Mouse (Mus musculus): ENCODE measurements around the gene P3h2. TPM values are rescaled to one million over a fixed set of nuclear protein-coding genes. Genes with fewer than 3 reads are reported as not detected.

Gene P3h2
- polyA plus RNA-seq, 1 experiment from 2014 or later = 2.3 TPM

GRCm38 (mm10) chr16:26078923-26079351 is 26.6 kb downstream of the P3h2 start:
- no peak for TF ChIP-seq CTCF (IDR thresholded peaks at IDR 0.05; ENCODE audit: low read depth)
- TF ChIP-seq EP300 (optimal IDR thresholded peaks at IDR 0.05) = no peak
- 0 out of 2 replicates have a peak overlapping the region, but pooled peaks have one; percentile 24 for H3K27ac ChIP-seq (replicated peaks)
- ATAC-seq (ENCODE audit: low FRiP score, low TSS enrichment) = no peak

GRCm38 (mm10) chr16:26078100-26078422 is 27.5 kb downstream of the P3h2 start:
- Histone ChIP-seq H3K9ac (ENCODE audit: low read length) (no peak overlapping the region), H3K27me3 (ENCODE audit: control insufficient read depth, insufficient read depth, low read length) (no peaks in the 10 kb centered on the region), H3K4me1 (replicated peaks; ENCODE audit: control insufficient read depth, insufficient read depth) (peaks cover 4% of the 10 kb centered on the region; the same call in 1 of the 2 replicates), H3K36me3 (ENCODE audit: control insufficient read depth, insufficient read depth, low read length) (no peaks in the 10 kb centered on the region), H3K9me3 (ENCODE audit: control insufficient read depth, low read length) (no peaks in the 10 kb centered on the region), H3K4me2 (replicated peaks; ENCODE audit: low read depth) (no peak overlapping the region), H3K27ac (replicated peaks) (no peak overlapping the region), H3K4me3 (ENCODE audit: low read depth, low read length) (no peak overlapping the region)
- TF ChIP-seq EP300 (optimal IDR thresholded peaks at IDR 0.05) (no peak), CTCF (IDR thresholded peaks at IDR 0.05; ENCODE audit: low read depth) (no peak)
- ATAC-seq (ENCODE audit: low FRiP score, low TSS enrichment) (0 out of 2 replicates have a peak, but pooled peaks have one; percentile 26), DNase-seq (ENCODE audit: low spot score) (no peak)
- WGBS = 37% methylated on average over 2 of the region's 2 CpGs

More at GRCm38 (mm10) chr16:26078923-26079351, 26.6 kb downstream of the P3h2 start:
- no peak overlapping the region for H3K4me3 ChIP-seq (ENCODE audit: low read depth, low read length)
- no peak overlapping the region for H3K9ac ChIP-seq (ENCODE audit: low read length)
- 28% methylated on average over 7 of the region's 7 CpGs for WGBS
- no peaks in the 10 kb centered on the region for H3K36me3 ChIP-seq (ENCODE audit: control insufficient read depth, insufficient read depth, low read length)
- no peak for DNase-seq (ENCODE audit: low spot score)
- no peaks in the 10 kb centered on the region for H3K9me3 ChIP-seq (ENCODE audit: control insufficient read depth, low read length)
- peaks cover 4% of the 10 kb centered on the region; the same call in 1 of the 2 replicates for H3K4me1 ChIP-seq (replicated peaks; ENCODE audit: control insufficient read depth, insufficient read depth)
- H3K4me2 ChIP-seq (replicated peaks; ENCODE audit: low read depth) = no peak overlapping the region
- H3K27me3 ChIP-seq (ENCODE audit: control insufficient read depth, insufficient read depth, low read length) = no peaks in the 10 kb centered on the region

GRCm38 (mm10) chr16:26077246-26078099 is 28.1 kb downstream of the P3h2 start:
- 68% methylated on average over 10 of the region's 10 CpGs for WGBS
- Histone ChIP-seq H3K9me3 (ENCODE audit: control insufficient read depth, low read length) (no peaks in the 10 kb centered on the region), H3K36me3 (ENCODE audit: control insufficient read depth, insufficient read depth, low read length) (no peaks in the 10 kb centered on the region), H3K4me2 (replicated peaks; ENCODE audit: low read depth) (no peak overlapping the region), H3K4me1 (replicated peaks; ENCODE audit: control insufficient read depth, insufficient read depth) (peaks cover 4% of the 10 kb centered on the region; the same call in 1 of the 2 replicates), H3K9ac (ENCODE audit: low read length) (no peak overlapping the region), H3K4me3 (ENCODE audit: low read depth, low read length) (no peak overlapping the region), H3K27ac (replicated peaks) (no peak overlapping the region), H3K27me3 (ENCODE audit: control insufficient read depth, insufficient read depth, low read length) (no peaks in the 10 kb centered on the region)
- peak; percentile 42; the same call in 1 of the 2 replicates for ATAC-seq (ENCODE audit: low FRiP score, low TSS enrichment)
- TF ChIP-seq CTCF (IDR thresholded peaks at IDR 0.05; ENCODE audit: low read depth) = no peak
- TF ChIP-seq EP300 (optimal IDR thresholded peaks at IDR 0.05) = no peak
- DNase-seq (ENCODE audit: low spot score) = no peak

GRCm38 (mm10) chr16:26075063-26075462 is 30.5 kb downstream of the P3h2 start:
- Histone ChIP-seq H3K4me3 (ENCODE audit: low read depth, low read length) (no peak overlapping the region), H3K9me3 (ENCODE audit: control insufficient read depth, low read length) (no peaks in the 10 kb centered on the region), H3K27ac (replicated peaks) (no peak overlapping the region), H3K9ac (ENCODE audit: low read length) (no peak overlapping the region), H3K4me2 (replicated peaks; ENCODE audit: low read depth) (no peak overlapping the region), H3K27me3 (ENCODE audit: control insufficient read depth, insufficient read depth, low read length) (no peaks in the 10 kb centered on the region), H3K36me3 (ENCODE audit: control insufficient read depth, insufficient read depth, low read length) (no peaks in the 10 kb centered on the region), H3K4me1 (replicated peaks; ENCODE audit: control insufficient read depth, insufficient read depth) (peaks cover 4% of the 10 kb centered on the region; the same call in 1 of the 2 replicates)
- DNase-seq (ENCODE audit: low spot score) (no peak), ATAC-seq (ENCODE audit: low FRiP score, low TSS enrichment) (no peak)
- TF ChIP-seq EP300 (optimal IDR thresholded peaks at IDR 0.05) (no peak), CTCF (IDR thresholded peaks at IDR 0.05; ENCODE audit: low read depth) (no peak)

GRCm38 (mm10) chr16:26070376-26070775 is 35.2 kb downstream of the P3h2 start:
- H3K4me3 ChIP-seq (ENCODE audit: low read depth, low read length) = no peak overlapping the region
- H3K4me1 ChIP-seq (replicated peaks; ENCODE audit: control insufficient read depth, insufficient read depth) = no peaks in the 10 kb centered on the region
- H3K27ac ChIP-seq (replicated peaks) = no peak overlapping the region
- no peak for DNase-seq (ENCODE audit: low spot score)
- no peak for TF ChIP-seq CTCF (IDR thresholded peaks at IDR 0.05; ENCODE audit: low read depth)
- TF ChIP-seq EP300 (optimal IDR thresholded peaks at IDR 0.05) = no peak
- 83% methylated on average over 3 of the region's 3 CpGs for WGBS
- H3K4me2 ChIP-seq (replicated peaks; ENCODE audit: low read depth) = no peak overlapping the region
- H3K36me3 ChIP-seq (ENCODE audit: control insufficient read depth, insufficient read depth, low read length) = no peaks in the 10 kb centered on the region
- no peak for ATAC-seq (ENCODE audit: low FRiP score, low TSS enrichment)
- H3K9me3 ChIP-seq (ENCODE audit: control insufficient read depth, low read length) = no peaks in the 10 kb centered on the region
- no peaks in the 10 kb centered on the region for H3K27me3 ChIP-seq (ENCODE audit: control insufficient read depth, insufficient read depth, low read length)
- H3K9ac ChIP-seq (ENCODE audit: low read length) = no peak overlapping the region

- DNase-seq (ENCODE audit: low spot score) (no peak), ATAC-seq (ENCODE audit: low FRiP score, low TSS enrichment) (peak; percentile 24; the same call in 1 of the 2 replicates)
- Histone ChIP-seq H3K27me3 (ENCODE audit: control insufficient read depth, insufficient read depth, low read length) (no peaks in the 10 kb centered on the region), H3K9me3 (ENCODE audit: control insufficient read depth, low read length) (no peaks in the 10 kb centered on the region), H3K4me1 (replicated peaks; ENCODE audit: control insufficient read depth, insufficient read depth) (no peaks in the 10 kb centered on the region), H3K36me3 (ENCODE audit: control insufficient read depth, insufficient read depth, low read length) (no peaks in the 10 kb centered on the region), H3K4me2 (replicated peaks; ENCODE audit: low read depth) (no peak overlapping the region), H3K9ac (ENCODE audit: low read length) (no peak overlapping the region), H3K4me3 (ENCODE audit: low read depth, low read length) (no peak overlapping the region), H3K27ac (replicated peaks) (no peak overlapping the region)
- TF ChIP-seq CTCF (IDR thresholded peaks at IDR 0.05; ENCODE audit: low read depth) (no peak), EP300 (optimal IDR thresholded peaks at IDR 0.05) (no peak)
- WGBS = 49% methylated on average over 6 of the region's 6 CpGs
These were observed 40.5 kb downstream of the P3h2 start for GRCm38 (mm10) chr16:26065060-26065459.
